Mouse (Mus musculus): ENCODE results near the gene Pdcd11. TPM values are rescaled to one million over a fixed set of nuclear protein-coding genes. Genes with fewer than 3 reads are reported as not detected.

Gene Pdcd11
- polyA plus RNA-seq (2014; fragmentation: Nextera tagmentation; extraction: Ambion mirVana) = 5.9 and 6.8 TPM in 2 replicates

GRCm38 (mm10) chr19:47090550-47091156 lies at the start of gene Pdcd11, which contains the start of gene Usmg5:
TSS of gene Pdcd11 (plus strand) at chr19:47090768.
TSS of gene Usmg5 (minus strand) at chr19:47090647.
- peak within 1 kb of the TSS; percentile 94 for H3K4me3 ChIP-seq (ENCODE audit: low read depth, low read length)
- WGBS = under 1% methylated on average over 56 of the region's 56 CpGs
- H3K4me1 ChIP-seq (ENCODE audit: control insufficient read depth, insufficient read depth, low read length) = peaks cover 16% of the 10 kb centered on the region
- H3K9me3 ChIP-seq (ENCODE audit: control insufficient read depth, low read length) = no peaks in the 10 kb centered on the region
- no peaks in the 10 kb centered on the region for H3K27me3 ChIP-seq (ENCODE audit: control insufficient read depth, insufficient read depth, low read length)
- H3K36me3 ChIP-seq (ENCODE audit: control insufficient read depth, insufficient read depth, low read length) = peaks cover 23% of the 10 kb centered on the region
- H3K4me2 ChIP-seq (ENCODE audit: low read depth, low read length) = peak within 1 kb of the TSS; percentile 67
- ATAC-seq (ENCODE audit: low read depth) = peak; percentile 100
- H3K9ac ChIP-seq (replicated peaks; ENCODE audit: low read depth, low read length) = peak within 1 kb of the TSS; percentile 95
- peak within 1 kb of the TSS; percentile 83 for H3K27ac ChIP-seq (ENCODE audit: low read depth, low read length)

GRCm38 (mm10) chr19:47043608-47044007 lies 47.0 kb upstream of the Pdcd11 start:
- Histone ChIP-seq H3K27ac (ENCODE audit: low read depth, low read length) (no peak overlapping the region), H3K27me3 (ENCODE audit: control insufficient read depth, insufficient read depth, low read length) (no peaks in the 10 kb centered on the region), H3K9me3 (ENCODE audit: control insufficient read depth, low read length) (no peaks in the 10 kb centered on the region), H3K4me2 (ENCODE audit: low read depth, low read length) (no peak overlapping the region), H3K36me3 (ENCODE audit: control insufficient read depth, insufficient read depth, low read length) (peaks cover 16% of the 10 kb centered on the region), H3K4me1 (ENCODE audit: control insufficient read depth, insufficient read depth, low read length) (no peaks in the 10 kb centered on the region), H3K9ac (replicated peaks; ENCODE audit: low read depth, low read length) (no peak overlapping the region), H3K4me3 (ENCODE audit: low read depth, low read length) (no peak overlapping the region)
- 85% methylated on average over 3 of the region's 3 CpGs for WGBS
- no peak for ATAC-seq (ENCODE audit: low read depth)

DNA sequence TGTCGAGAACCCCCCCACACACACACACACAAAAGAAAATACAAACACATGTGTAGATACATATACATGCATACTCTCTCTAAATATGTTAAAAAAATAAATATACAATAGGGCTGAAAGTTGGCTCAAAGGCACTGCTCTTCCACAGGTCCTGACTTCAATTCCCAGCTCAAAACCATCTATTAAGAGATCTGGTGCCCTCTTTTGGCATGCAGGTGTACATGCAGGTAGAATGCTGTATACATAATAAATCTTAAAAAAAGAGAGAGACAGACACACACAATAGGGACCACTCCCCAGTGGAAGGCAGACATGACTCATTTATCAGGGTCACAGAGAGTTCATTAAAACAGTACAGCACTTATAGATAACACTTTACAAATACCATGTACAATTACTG lies 44.2 kb upstream of the Pdcd11 start:
- Histone ChIP-seq H3K4me1 (ENCODE audit: control insufficient read depth, insufficient read depth, low read length) (peaks cover 12% of the 10 kb centered on the region), H3K27ac (ENCODE audit: low read depth, low read length) (no peak overlapping the region), H3K9ac (replicated peaks; ENCODE audit: low read depth, low read length) (no peak overlapping the region), H3K4me2 (ENCODE audit: low read depth, low read length) (no peak overlapping the region), H3K9me3 (ENCODE audit: control insufficient read depth, low read length) (no peaks in the 10 kb centered on the region), H3K27me3 (ENCODE audit: control insufficient read depth, insufficient read depth, low read length) (no peaks in the 10 kb centered on the region), H3K36me3 (ENCODE audit: control insufficient read depth, insufficient read depth, low read length) (no peaks in the 10 kb centered on the region; the same call in 1 of the 2 replicates), H3K4me3 (ENCODE audit: low read depth, low read length) (no peak overlapping the region)
- 81% methylated on average over 1 of the region's 1 CpGs for WGBS
- no peak for ATAC-seq (ENCODE audit: low read depth)

DNA sequence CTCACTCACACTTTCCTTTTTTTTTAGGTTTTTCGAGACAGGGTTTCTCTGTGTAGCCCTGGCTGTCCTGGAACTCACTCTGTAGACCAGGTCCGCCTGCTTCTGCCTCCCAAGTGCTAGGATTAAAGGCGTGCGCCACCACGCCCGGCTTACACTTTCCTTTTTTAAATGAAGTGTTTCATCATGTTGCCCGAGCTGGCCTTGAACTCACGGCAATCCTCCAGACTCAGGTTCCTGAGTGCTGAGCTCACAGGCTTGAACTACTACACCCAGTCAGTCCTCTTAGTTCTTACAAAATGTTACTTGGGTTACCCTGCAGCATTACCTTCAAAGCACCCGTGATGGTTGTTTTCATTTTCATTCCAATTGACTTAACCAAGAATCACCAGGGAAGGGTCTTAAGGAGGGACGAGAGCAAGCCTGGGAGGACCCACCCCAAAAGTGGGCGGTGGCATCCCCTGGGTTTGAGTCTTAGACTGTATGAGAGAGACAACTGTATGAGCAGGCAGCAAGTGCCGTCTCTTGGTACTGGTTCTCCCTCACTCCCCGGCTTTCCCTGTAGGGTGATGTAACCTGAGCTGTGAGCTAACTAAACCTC lies 43.2 kb upstream of the Pdcd11 start:
- no peaks in the 10 kb centered on the region; the same call in 1 of the 2 replicates for H3K36me3 ChIP-seq (ENCODE audit: control insufficient read depth, insufficient read depth, low read length)
- H3K27ac ChIP-seq (ENCODE audit: low read depth, low read length) = no peak overlapping the region
- no peak overlapping the region for H3K9ac ChIP-seq (replicated peaks; ENCODE audit: low read depth, low read length)
- 91% methylated on average over 13 of the region's 13 CpGs for WGBS
- H3K4me1 ChIP-seq (ENCODE audit: control insufficient read depth, insufficient read depth, low read length) = peaks cover 12% of the 10 kb centered on the region
- H3K9me3 ChIP-seq (ENCODE audit: control insufficient read depth, low read length) = no peaks in the 10 kb centered on the region
- no peaks in the 10 kb centered on the region for H3K27me3 ChIP-seq (ENCODE audit: control insufficient read depth, insufficient read depth, low read length)
- no peak for ATAC-seq (ENCODE audit: low read depth)
- H3K4me2 ChIP-seq (ENCODE audit: low read depth, low read length) = no peak overlapping the region
- H3K4me3 ChIP-seq (ENCODE audit: low read depth, low read length) = no peak overlapping the region

- Histone ChIP-seq H3K9ac (replicated peaks; ENCODE audit: low read depth, low read length) (no peak overlapping the region), H3K27me3 (ENCODE audit: control insufficient read depth, insufficient read depth, low read length) (no peaks in the 10 kb centered on the region), H3K36me3 (ENCODE audit: control insufficient read depth, insufficient read depth, low read length) (no peaks in the 10 kb centered on the region; the same call in 1 of the 2 replicates), H3K27ac (ENCODE audit: low read depth, low read length) (no peak overlapping the region), H3K4me1 (ENCODE audit: control insufficient read depth, insufficient read depth, low read length) (peaks cover 12% of the 10 kb centered on the region), H3K4me3 (ENCODE audit: low read depth, low read length) (no peak overlapping the region), H3K9me3 (ENCODE audit: control insufficient read depth, low read length) (no peaks in the 10 kb centered on the region), H3K4me2 (ENCODE audit: low read depth, low read length) (peak overlapping the region; percentile 61; the same call in 1 of the 2 replicates)
- no peak for ATAC-seq (ENCODE audit: low read depth)
- 63% methylated on average over 4 of the region's 4 CpGs for WGBS
These were observed 41.5 kb upstream of the Pdcd11 start for GRCm38 (mm10) chr19:47049061-47049460.

GRCm38 (mm10) chr19:47049840-47050239 lies 40.7 kb upstream of the Pdcd11 start:
- no peaks in the 10 kb centered on the region for H3K27me3 ChIP-seq (ENCODE audit: control insufficient read depth, insufficient read depth, low read length)
- peak; percentile 58; the same call in 1 of the 2 replicates for ATAC-seq (ENCODE audit: low read depth)
- no peaks in the 10 kb centered on the region; the same call in 1 of the 2 replicates for H3K36me3 ChIP-seq (ENCODE audit: control insufficient read depth, insufficient read depth, low read length)

DNA sequence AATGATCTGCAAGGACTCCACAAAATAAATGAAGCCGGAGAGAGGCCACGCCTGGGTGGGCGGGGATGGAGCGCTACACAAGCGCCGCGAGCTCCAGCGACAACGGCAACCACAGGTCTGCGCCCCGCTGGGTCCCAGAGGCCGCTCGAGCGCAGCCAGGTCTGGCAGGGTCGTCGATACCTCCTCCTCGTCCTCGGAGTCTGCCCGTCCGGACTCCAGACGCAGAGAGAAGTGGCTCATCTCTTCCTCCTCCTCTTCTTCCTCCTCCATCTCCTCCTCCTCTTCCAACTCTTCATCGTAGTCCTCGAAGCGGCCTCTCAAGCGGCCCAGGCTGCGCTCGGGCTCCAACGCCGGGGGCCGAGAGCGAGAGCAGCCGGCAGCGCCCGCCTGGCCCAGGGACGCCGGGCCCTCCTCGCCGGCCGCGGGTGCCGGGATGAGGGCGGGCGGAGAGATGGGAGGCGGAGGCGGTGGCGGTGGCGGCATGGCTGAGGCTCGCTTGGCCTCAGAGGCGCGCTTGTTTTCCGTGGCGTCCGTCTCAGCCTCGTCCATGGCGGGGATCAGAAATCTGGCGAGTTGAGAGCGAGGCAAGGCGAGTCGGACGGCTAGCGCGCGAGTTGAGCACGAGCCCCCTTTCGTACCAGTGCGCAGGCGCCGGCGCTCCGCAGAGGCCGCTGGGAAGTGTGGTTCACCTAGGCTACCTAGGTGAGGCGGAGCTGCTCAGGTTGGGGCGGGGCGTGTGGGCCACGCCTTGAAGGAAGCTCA lies 40.1 kb upstream of the Pdcd11 start, which contains the start of gene Pcgf6:
TSS of gene Pcgf6 (minus strand) at position 636 of the 762 bp plus-strand sequence.
- no peaks in the 10 kb centered on the region; the same call in 1 of the 2 replicates for H3K36me3 ChIP-seq (ENCODE audit: control insufficient read depth, insufficient read depth, low read length)
- peak within 1 kb of the TSS; percentile 96 for H3K4me3 ChIP-seq (ENCODE audit: low read depth, low read length)
- H3K9me3 ChIP-seq (ENCODE audit: control insufficient read depth, low read length) = no peaks in the 10 kb centered on the region
- peaks cover 12% of the 10 kb centered on the region for H3K4me1 ChIP-seq (ENCODE audit: control insufficient read depth, insufficient read depth, low read length)
- peak within 1 kb of the TSS; percentile 61 for H3K4me2 ChIP-seq (ENCODE audit: low read depth, low read length)
- no peaks in the 10 kb centered on the region for H3K27me3 ChIP-seq (ENCODE audit: control insufficient read depth, insufficient read depth, low read length)
- under 1% methylated on average over 72 of the region's 75 CpGs for WGBS
- H3K27ac ChIP-seq (ENCODE audit: low read depth, low read length) = peak within 1 kb of the TSS; percentile 92
- ATAC-seq (ENCODE audit: low read depth) = peak; percentile 93
- peak within 1 kb of the TSS; percentile 90 for H3K9ac ChIP-seq (replicated peaks; ENCODE audit: low read depth, low read length)

More at GRCm38 (mm10) chr19:47049840-47050239, 40.7 kb upstream of the Pdcd11 start:
- no peaks in the 10 kb centered on the region for H3K9me3 ChIP-seq (ENCODE audit: control insufficient read depth, low read length)
- 7% methylated on average over 7 of the region's 7 CpGs for WGBS
- H3K27ac ChIP-seq (ENCODE audit: low read depth, low read length) = peak overlapping the region; percentile 92
- H3K9ac ChIP-seq (replicated peaks; ENCODE audit: low read depth, low read length) = peak overlapping the region; percentile 90
- peak overlapping the region; percentile 61 for H3K4me2 ChIP-seq (ENCODE audit: low read depth, low read length)
- peak overlapping the region; percentile 96 for H3K4me3 ChIP-seq (ENCODE audit: low read depth, low read length)
- peaks cover 12% of the 10 kb centered on the region for H3K4me1 ChIP-seq (ENCODE audit: control insufficient read depth, insufficient read depth, low read length)

- Histone ChIP-seq H3K27me3 (ENCODE audit: control insufficient read depth, insufficient read depth, low read length) (no peaks in the 10 kb centered on the region), H3K4me2 (ENCODE audit: low read depth, low read length) (no peak overlapping the region), H3K27ac (ENCODE audit: low read depth, low read length) (no peak overlapping the region), H3K9ac (replicated peaks; ENCODE audit: low read depth, low read length) (no peak overlapping the region), H3K4me3 (ENCODE audit: low read depth, low read length) (no peak overlapping the region), H3K36me3 (ENCODE audit: control insufficient read depth, insufficient read depth, low read length) (no peaks in the 10 kb centered on the region), H3K4me1 (ENCODE audit: control insufficient read depth, insufficient read depth, low read length) (peaks cover 12% of the 10 kb centered on the region), H3K9me3 (ENCODE audit: control insufficient read depth, low read length) (no peaks in the 10 kb centered on the region)
- 89% methylated on average over 4 of the region's 4 CpGs for WGBS
- ATAC-seq (ENCODE audit: low read depth) = no peak
These were observed 37.6 kb upstream of the Pdcd11 start for GRCm38 (mm10) chr19:47052927-47053326.

Measured in neural tube, embryonic 14.5 days (tissue).